Mouse (Mus musculus) CH12.LX (cell line): ENCODE data around the gene Pcgf6.

ENCODE experiments used
- BHLHE40 ChIP-seq: IDR thresholded peaks from 2 replicates; pipeline ENCODE4 v1.6.1; 2011; ENCODE audit warnings: mild to moderate bottlenecking, low read depth, low read length, improper control_type of control experiment
- CTCF ChIP-seq, 2 experiments: IDR thresholded peaks in 1 of 2; conservative IDR thresholded peaks in 1 of 2; 2 replicates each; pipeline ENCODE4 v1.5.1; 2011 to 2012; ENCODE audit warnings: low read depth in 2 of 2, low read length in 2 of 2, improper control_type of control experiment in 1 of 2, inconsistent platforms in 1 of 2, mild to moderate bottlenecking in 1 of 2, moderate library complexity in 1 of 2
- E2F4 ChIP-seq: IDR thresholded peaks from 2 replicates; pipeline ENCODE4 v1.6.1; 2011; ENCODE audit warnings: low read depth, low read length, improper control_type of control experiment; ENCODE audit not compliant: insufficient replicate concordance
- HCFC1 ChIP-seq: IDR thresholded peaks from 2 replicates; pipeline ENCODE4 v1.6.1; 2012; ENCODE audit warnings: low read depth, mild to moderate bottlenecking, inconsistent platforms, low read length, improper control_type of control experiment
- MAX ChIP-seq: IDR thresholded peaks from 2 replicates; pipeline ENCODE4 v1.6.1; 2011; ENCODE audit warnings: low read length, improper control_type of control experiment
- MEF2A ChIP-seq: IDR thresholded peaks from 2 replicates; pipeline ENCODE4 v1.6.1; 2014; ENCODE audit warnings: low read depth, mild to moderate bottlenecking, inconsistent platforms, low read length, improper control_type of control experiment, borderline replicate concordance
- POLR2A ChIP-seq: IDR thresholded peaks from 2 replicates; pipeline ENCODE4 v1.6.1; 2011; ENCODE audit warnings: low read depth, mild to moderate bottlenecking, improper control_type of control experiment, low read length
- ZKSCAN1 ChIP-seq: IDR thresholded peaks from 2 replicates; pipeline ENCODE4 v1.6.1; 2012; ENCODE audit warnings: low read depth, inconsistent platforms, low read length, improper control_type of control experiment, borderline replicate concordance

DNA sequence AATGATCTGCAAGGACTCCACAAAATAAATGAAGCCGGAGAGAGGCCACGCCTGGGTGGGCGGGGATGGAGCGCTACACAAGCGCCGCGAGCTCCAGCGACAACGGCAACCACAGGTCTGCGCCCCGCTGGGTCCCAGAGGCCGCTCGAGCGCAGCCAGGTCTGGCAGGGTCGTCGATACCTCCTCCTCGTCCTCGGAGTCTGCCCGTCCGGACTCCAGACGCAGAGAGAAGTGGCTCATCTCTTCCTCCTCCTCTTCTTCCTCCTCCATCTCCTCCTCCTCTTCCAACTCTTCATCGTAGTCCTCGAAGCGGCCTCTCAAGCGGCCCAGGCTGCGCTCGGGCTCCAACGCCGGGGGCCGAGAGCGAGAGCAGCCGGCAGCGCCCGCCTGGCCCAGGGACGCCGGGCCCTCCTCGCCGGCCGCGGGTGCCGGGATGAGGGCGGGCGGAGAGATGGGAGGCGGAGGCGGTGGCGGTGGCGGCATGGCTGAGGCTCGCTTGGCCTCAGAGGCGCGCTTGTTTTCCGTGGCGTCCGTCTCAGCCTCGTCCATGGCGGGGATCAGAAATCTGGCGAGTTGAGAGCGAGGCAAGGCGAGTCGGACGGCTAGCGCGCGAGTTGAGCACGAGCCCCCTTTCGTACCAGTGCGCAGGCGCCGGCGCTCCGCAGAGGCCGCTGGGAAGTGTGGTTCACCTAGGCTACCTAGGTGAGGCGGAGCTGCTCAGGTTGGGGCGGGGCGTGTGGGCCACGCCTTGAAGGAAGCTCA, at the start of gene Pcgf6:
- no peak for TF ChIP-seq MEF2A
- no peak for TF ChIP-seq ZKSCAN1
- TF ChIP-seq CTCF (conservative IDR thresholded peaks at IDR 0.05 in 1 of 2, IDR thresholded peaks at IDR 0.05 in 1 of 2; ENCODE audit: low read depth in 2 of 2, low read length in 2 of 2) = no peak
- peak; percentile 46; the same call in 1 of the 2 replicates for TF ChIP-seq BHLHE40
- no peak for TF ChIP-seq E2F4
- peak; percentile 86; the same call in 1 of the 2 replicates for TF ChIP-seq MAX
- peak; percentile 89 for TF ChIP-seq POLR2A
- TF ChIP-seq HCFC1 = peak; percentile 92
